Mouse (Mus musculus): Measurements from ENCODE around the gene Cacnb4.

DNA sequence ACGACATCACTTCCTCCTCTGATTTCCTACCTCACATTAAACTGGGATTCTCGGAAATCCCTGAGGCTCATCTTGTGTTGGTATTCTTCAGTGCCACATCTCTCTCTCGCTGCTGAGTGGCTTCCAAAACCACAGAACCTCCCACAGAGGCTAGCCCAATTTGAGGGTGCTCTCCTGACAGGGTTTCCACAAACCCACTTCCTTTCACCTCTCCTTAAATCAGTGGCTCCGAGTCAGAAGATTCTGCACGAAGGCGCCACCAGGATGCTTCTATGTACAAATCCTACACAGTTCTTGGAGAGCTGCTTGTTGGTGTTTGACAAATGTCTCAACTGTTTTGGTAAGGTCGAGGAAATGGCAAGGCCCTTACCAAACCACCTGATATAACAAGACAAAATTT is 115.5 kb downstream of the Cacnb4 start:
- TF ChIP-seq CTCF (IDR thresholded peaks at IDR 0.05) (no peak), EP300 (IDR thresholded peaks at IDR 0.05; ENCODE audit: insufficient read depth, low read depth, low read length) (no peak)

Data from heart, adult 2 months (tissue).